Mouse (Mus musculus) testis, adult 2 months (tissue): ENCODE data around the gene Adgrl4.

Experiments
- CTCF ChIP-seq: fragments of 200-500 bp; IDR thresholded peaks from 2 replicates; pipeline ENCODE4 v1.5.1; 2012; ENCODE audit warnings: low read depth, mild to moderate bottlenecking, inconsistent platforms, low read length, moderate library complexity; ENCODE audit not compliant: control insufficient read depth, insufficient read depth, insufficient replicate concordance
- POLR2A ChIP-seq: fragments of 200-500 bp; IDR thresholded peaks from 2 replicates; pipeline ENCODE4 v1.6.1; 2012; ENCODE audit warnings: low read depth, mild to moderate bottlenecking, inconsistent platforms, low read length, moderate library complexity; ENCODE audit not compliant: control insufficient read depth

DNA sequence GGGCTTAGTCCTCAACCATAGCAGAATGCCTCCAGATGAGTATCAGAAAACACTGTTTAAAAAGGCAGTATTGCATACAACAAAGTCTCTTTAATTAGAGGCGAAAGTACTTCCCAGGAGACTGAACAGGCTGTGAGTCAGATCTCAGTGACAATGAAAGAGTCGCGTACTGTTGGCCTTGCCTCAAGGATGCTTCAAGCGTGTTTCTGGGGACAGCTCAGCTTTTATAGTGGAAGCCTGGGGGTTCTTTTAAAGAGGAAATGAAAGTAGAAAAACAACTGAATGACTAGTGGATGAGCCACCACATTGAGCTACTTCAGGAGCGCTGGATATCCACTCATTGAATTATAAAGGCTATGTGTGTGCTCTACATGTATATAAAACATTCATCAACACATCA is 134.4 kb downstream of the Adgrl4 start:
- TF ChIP-seq CTCF (no peak), POLR2A (no peak)
